Mouse (Mus musculus) megakaryocyte, embryonic 14.5 days (primary cell): ENCODE results near the gene Tor3a. TPM values are rescaled to one million over a fixed set of nuclear protein-coding genes. Genes with fewer than 3 reads are reported as not detected.

Experiments used
- H3K27me3 ChIP-seq: replicated peaks from 2 replicates; pipeline ENCODE3; 2012; ENCODE audit warnings: inconsistent platforms
- H3K36me3 ChIP-seq: replicated peaks from 2 replicates; pipeline ENCODE3; 2012; ENCODE audit warnings: low read length, inconsistent platforms, mixed read lengths
- H3K4me1 ChIP-seq: 2 replicates; pipeline ENCODE4 v1.6.1; 2012; ENCODE audit warnings: inconsistent platforms
- H3K4me3 ChIP-seq: replicated peaks from 2 replicates; pipeline ENCODE3; 2012; ENCODE audit warnings: moderate library complexity, mild to moderate bottlenecking, inconsistent platforms
- H3K9me3 ChIP-seq: 2 replicates; pipeline ENCODE4 v1.6.1; 2012; ENCODE audit warnings: inconsistent platforms
- FLI1 ChIP-seq: IDR thresholded peaks from 2 replicates; pipeline ENCODE4 v1.6.1; 2012; ENCODE audit warnings: low read length, inconsistent platforms, mixed read lengths
- GATA1 ChIP-seq: IDR thresholded peaks from 3 replicates; pipeline ENCODE4 v1.6.1; 2012; ENCODE audit warnings: mixed read lengths, low read length, inconsistent platforms, borderline replicate concordance
- polyA plus RNA-seq: library from polyadenylated mRNA; stranded (reverse); fragments of >175 nt; gene quantifications from 2 replicates; pipeline ENCODE4 v1.2.3, GENCODE M21; 2012; ENCODE audit warnings: low replicate concordance; ENCODE audit not compliant: insufficient read depth

Tor3a gene
- polyA plus RNA-seq, 1 experiment, result 18.1 TPM

DNA sequence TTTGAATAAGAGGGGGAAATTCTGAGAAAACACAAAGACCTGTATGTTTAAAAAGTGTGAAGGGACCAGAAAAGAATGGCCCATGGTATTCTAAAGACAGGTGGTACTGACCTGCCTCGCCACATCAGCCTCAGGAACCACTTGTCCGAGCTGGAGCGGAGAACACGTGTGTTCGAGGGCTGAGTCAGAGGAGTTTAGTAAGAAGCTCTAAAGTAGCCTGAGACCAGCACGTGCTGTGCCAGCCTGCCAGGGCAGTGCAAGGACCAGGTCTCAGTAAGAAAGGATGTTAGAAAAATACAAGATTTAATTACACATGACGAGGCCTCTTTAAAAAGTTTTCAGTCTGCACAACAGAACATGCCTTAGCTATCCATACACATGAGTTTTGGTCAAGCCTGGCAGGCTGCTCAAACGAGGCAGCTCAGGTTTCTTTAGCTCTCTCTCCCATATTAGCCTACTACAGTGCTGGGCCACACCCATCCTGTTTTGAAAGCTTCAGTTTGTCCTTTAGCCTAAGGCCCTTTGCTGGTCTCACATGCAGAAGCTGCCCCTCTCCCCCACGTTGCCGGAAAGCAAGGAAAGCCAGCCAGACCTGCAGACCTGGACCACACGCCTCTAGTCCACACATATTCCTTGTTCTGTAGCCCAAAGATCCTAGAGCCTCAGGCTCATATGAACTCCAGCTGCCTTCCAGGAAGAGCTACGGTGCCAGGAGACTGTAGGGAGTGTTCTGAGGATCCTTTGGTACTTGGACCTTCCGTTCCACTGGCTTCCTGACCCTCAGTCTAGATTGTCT is 19.2 kb downstream of the Tor3a start:
- TF ChIP-seq GATA1, result no peak
- no peak for TF ChIP-seq FLI1
- peaks cover 79% of the 10 kb centered on the region for H3K36me3 ChIP-seq
- no peak overlapping the region for H3K4me3 ChIP-seq
- H3K4me1 ChIP-seq, result peaks cover 3% of the 10 kb centered on the region; the same call in 1 of the 2 replicates
- no peaks in the 10 kb centered on the region for H3K9me3 ChIP-seq
- H3K27me3 ChIP-seq, result no peaks in the 10 kb centered on the region

GRCm38 (mm10) chr1:156652189-156652822 is 21.9 kb downstream of the Tor3a start:
- TF ChIP-seq GATA1 (no peak), FLI1 (no peak)

DNA sequence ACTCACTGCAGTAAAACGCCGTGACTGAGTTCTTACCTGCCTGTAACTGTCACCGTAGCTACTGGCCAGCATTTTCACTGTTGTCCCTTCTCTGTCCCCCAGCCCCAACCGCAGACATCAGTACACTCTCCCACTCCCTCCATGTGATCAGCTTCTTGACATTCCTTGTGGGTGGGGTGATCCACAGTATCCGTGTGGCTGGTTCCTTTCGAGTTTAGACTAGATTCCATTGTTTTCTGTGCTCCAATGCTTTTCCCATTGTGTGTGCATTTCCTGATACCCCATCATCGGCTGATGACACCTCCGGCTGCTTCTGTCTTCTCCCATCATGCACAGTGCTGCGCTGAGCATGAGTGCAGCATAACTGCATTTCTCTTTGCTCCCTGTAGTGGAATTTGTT is 23.5 kb downstream of the Tor3a start:
- TF ChIP-seq FLI1 (no peak), GATA1 (no peak)
- no peaks in the 10 kb centered on the region for H3K27me3 ChIP-seq
- no peak overlapping the region for H3K4me3 ChIP-seq
- no peaks in the 10 kb centered on the region for H3K9me3 ChIP-seq
- peaks cover 81% of the 10 kb centered on the region for H3K36me3 ChIP-seq
- no peaks in the 10 kb centered on the region; the same call in 1 of the 2 replicates for H3K4me1 ChIP-seq

More at GRCm38 (mm10) chr1:156652189-156652822, 21.9 kb downstream of the Tor3a start:
- Histone ChIP-seq H3K4me1 (peaks cover 3% of the 10 kb centered on the region; the same call in 1 of the 2 replicates), H3K9me3 (no peaks in the 10 kb centered on the region), H3K4me3 (no peak overlapping the region), H3K27me3 (no peaks in the 10 kb centered on the region), H3K36me3 (peaks cover 81% of the 10 kb centered on the region)

DNA sequence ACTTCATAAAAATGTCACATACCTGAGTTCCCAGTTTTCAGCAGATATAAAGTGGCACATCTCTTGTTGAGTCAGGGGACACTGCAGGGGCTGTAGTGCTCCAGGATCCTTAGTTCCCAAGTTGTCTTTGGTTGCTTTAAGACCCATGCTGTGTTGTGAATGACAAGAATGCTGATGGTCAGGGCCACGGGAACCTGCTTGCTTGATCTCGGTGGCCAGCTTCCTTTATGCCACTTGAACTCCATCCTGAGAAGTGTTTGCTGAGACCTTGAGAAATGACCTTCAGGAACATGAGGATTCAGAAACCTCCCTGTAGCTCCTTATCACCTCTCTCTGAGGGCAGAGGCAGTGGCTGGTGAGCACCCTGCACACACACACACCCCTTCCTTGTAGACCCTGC is 25.5 kb downstream of the Tor3a start:
- no peaks in the 10 kb centered on the region for H3K9me3 ChIP-seq
- no peak for TF ChIP-seq FLI1
- TF ChIP-seq GATA1, result no peak
- peaks cover 80% of the 10 kb centered on the region for H3K36me3 ChIP-seq
- no peak overlapping the region for H3K4me3 ChIP-seq
- H3K4me1 ChIP-seq, result no peaks in the 10 kb centered on the region
- no peaks in the 10 kb centered on the region for H3K27me3 ChIP-seq

GRCm38 (mm10) chr1:156645971-156646370 is 28.2 kb downstream of the Tor3a start:
- no peak overlapping the region for H3K4me3 ChIP-seq
- no peaks in the 10 kb centered on the region for H3K27me3 ChIP-seq
- no peaks in the 10 kb centered on the region for H3K9me3 ChIP-seq
- H3K36me3 ChIP-seq, result peaks cover 93% of the 10 kb centered on the region
- H3K4me1 ChIP-seq, result peaks cover 21% of the 10 kb centered on the region
- TF ChIP-seq FLI1 (no peak), GATA1 (no peak)

DNA sequence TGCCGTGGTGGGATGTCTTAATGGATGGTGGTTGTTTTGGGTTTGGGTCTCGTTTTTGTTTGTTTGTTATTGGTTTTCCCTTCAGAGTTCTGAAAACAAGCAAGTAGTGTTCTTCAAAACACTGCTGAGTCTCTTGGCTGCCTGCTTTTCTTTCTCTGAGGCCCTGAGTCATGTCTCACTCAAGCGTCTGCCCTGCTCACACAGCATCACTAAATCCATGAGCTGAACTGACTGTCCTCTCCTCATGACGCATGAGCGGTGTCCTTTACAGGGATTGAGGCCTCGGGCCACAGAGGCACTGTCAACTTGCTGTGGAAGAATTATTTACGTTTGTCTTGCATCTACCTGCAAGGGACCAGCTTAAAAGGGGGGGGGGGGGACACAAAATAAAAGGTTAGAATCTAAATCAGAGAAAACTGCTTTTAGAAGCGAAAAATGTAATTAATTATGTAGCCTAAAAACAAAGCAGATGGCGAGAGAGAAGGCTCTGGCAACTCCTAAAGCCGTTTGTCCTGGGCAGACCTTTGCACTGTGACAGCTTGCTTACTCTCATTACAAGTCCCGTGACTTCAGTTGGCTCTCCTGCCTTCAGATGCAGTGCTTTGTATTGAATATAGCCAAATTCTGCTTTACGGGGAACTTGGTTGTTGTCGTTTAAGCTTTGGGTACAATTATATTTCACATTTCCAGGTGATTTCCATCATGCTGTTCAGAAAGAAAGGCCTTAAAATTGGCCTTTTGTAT is 29.2 kb downstream of the Tor3a start:
- H3K9me3 ChIP-seq, result no peaks in the 10 kb centered on the region
- H3K4me3 ChIP-seq, result no peak overlapping the region
- TF ChIP-seq GATA1 (no peak), FLI1 (no peak)
- peaks cover 96% of the 10 kb centered on the region for H3K36me3 ChIP-seq
- no peaks in the 10 kb centered on the region for H3K27me3 ChIP-seq
- peaks cover 22% of the 10 kb centered on the region for H3K4me1 ChIP-seq

GRCm38 (mm10) chr1:156644061-156644460 is 30.1 kb downstream of the Tor3a start:
- peaks cover 26% of the 10 kb centered on the region for H3K4me1 ChIP-seq
- no peak overlapping the region for H3K4me3 ChIP-seq
- no peak for TF ChIP-seq FLI1
- no peak for TF ChIP-seq GATA1
- H3K9me3 ChIP-seq, result no peaks in the 10 kb centered on the region
- no peaks in the 10 kb centered on the region for H3K27me3 ChIP-seq
- peaks cover 97% of the 10 kb centered on the region for H3K36me3 ChIP-seq

DNA sequence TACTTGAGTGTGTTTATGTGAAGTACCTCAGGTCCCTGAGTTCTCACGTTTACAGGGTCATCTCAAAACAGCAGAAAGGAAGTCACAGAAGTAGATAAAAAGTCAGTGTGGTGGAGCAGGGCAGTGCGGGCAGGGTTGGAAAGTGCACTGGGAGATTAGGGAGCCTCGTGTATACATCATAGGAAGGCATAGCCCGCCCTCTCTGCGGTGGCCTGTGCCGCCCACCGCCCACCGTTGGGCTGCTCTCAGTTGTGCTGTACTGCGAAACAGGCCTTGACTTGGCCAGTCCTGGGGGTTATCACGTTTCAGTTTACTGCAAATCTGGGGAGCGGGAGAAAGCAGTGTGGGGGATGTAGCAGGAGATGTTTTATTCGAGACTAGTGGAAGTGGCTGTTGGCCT is 31.3 kb downstream of the Tor3a start:
- Histone ChIP-seq H3K4me3 (no peak overlapping the region), H3K9me3 (no peaks in the 10 kb centered on the region), H3K4me1 (peaks cover 29% of the 10 kb centered on the region), H3K27me3 (no peaks in the 10 kb centered on the region), H3K36me3 (peaks cover 93% of the 10 kb centered on the region)
- TF ChIP-seq FLI1, result no peak

GRCm38 (mm10) chr1:156641808-156642207 is 32.3 kb downstream of the Tor3a start:
- TF ChIP-seq FLI1 (no peak), GATA1 (no peak)
- peaks cover 29% of the 10 kb centered on the region for H3K4me1 ChIP-seq
- H3K27me3 ChIP-seq, result no peaks in the 10 kb centered on the region
- peaks cover 92% of the 10 kb centered on the region for H3K36me3 ChIP-seq
- H3K4me3 ChIP-seq, result no peak overlapping the region
- H3K9me3 ChIP-seq, result no peaks in the 10 kb centered on the region

DNA sequence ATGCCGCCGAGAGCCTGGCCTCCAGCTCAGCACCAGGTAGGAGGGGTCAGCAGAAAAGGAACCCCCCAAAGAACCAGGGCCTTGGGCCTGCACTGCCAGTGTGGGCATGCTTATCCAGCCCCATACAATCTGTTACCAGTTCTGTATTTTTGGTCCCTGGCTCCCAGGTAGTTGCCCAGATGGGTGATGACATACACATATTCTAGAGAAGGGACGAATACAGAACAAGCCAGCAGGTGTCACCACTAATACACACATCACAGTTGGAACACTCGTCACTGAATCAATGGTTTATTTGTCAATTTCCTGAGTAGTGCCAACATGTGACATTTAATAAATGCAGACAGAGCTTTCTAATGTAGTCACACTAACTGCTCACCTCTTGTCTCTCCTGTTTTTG is 33.6 kb downstream of the Tor3a start:
- no peak for TF ChIP-seq GATA1
- Histone ChIP-seq H3K9me3 (no peaks in the 10 kb centered on the region), H3K4me3 (no peak overlapping the region), H3K27me3 (no peaks in the 10 kb centered on the region), H3K4me1 (peaks cover 29% of the 10 kb centered on the region), H3K36me3 (peaks cover 90% of the 10 kb centered on the region)
